Mouse (Mus musculus) heart, postnatal 0 days (tissue): ENCODE measurements around the gene Jsrp1. TPM values are rescaled to one million over a fixed set of nuclear protein-coding genes. Genes with fewer than 3 reads are reported as not detected.
"Not testable (repeated sequence)": the region's sequence is repeated elsewhere in the genome, so short reads cannot be mapped to it uniquely, and the experiment has no call there.

ENCODE experiments used
- ATAC-seq: fragments of 200-750 bp; cut with Nextera tagmentation; 2 replicates; pipeline ENCODE4 v1.8.0; 2017; ENCODE audit warnings: low read depth, moderate number of reproducible peaks, moderate library complexity; ENCODE audit not compliant: insufficient read depth
- DNase-seq: peaks from one replicate; pipeline ENCODE4 v3.0.0-alpha.2; 2016; ENCODE audit warnings: low spot score
- H3K27ac ChIP-seq: fragments of 300-500 bp; sonication (generic); 2 replicates; pipeline ENCODE4 v1.5.1; 2014; ENCODE audit warnings: low read depth, mild to moderate bottlenecking
- H3K27me3 ChIP-seq: fragments of 300-500 bp; sonication (generic); 2 replicates; pipeline ENCODE4 v1.6.1; 2014; ENCODE audit warnings: low read length, mixed read lengths; ENCODE audit not compliant: control insufficient read depth, insufficient read depth
- H3K36me3 ChIP-seq: fragments of 300-500 bp; sonication (generic); replicated peaks from 2 replicates; pipeline ENCODE4 v1.6.1; 2014; ENCODE audit warnings: low read length, mixed read lengths; ENCODE audit not compliant: control insufficient read depth, insufficient read depth
- H3K4me1 ChIP-seq: fragments of 300-500 bp; sonication (generic); 2 replicates; pipeline ENCODE4 v1.6.1; 2014; ENCODE audit warnings: antibody characterized with exemption; ENCODE audit not compliant: control insufficient read depth, insufficient read depth
- H3K4me2 ChIP-seq: fragments of 300-500 bp; sonication (generic); 2 replicates; pipeline ENCODE4 v1.6.1; 2014; ENCODE audit warnings: low read depth, mild to moderate bottlenecking, low read length, moderate library complexity
- H3K4me3 ChIP-seq: fragments of 300-500 bp; sonication (generic); 2 replicates; pipeline ENCODE4 v1.5.1; 2014; ENCODE audit warnings: low read depth, low read length
- H3K9ac ChIP-seq: fragments of 300-500 bp; sonication (generic); replicated peaks from 2 replicates; pipeline ENCODE4 v1.6.1; 2014; ENCODE audit warnings: low read depth, low read length, mixed read lengths
- H3K9me3 ChIP-seq: fragments of 300-500 bp; sonication (generic); replicated peaks from 2 replicates; pipeline ENCODE4 v1.6.1; 2016; ENCODE audit warnings: low read length; ENCODE audit not compliant: control insufficient read depth
- CTCF ChIP-seq: IDR thresholded peaks from 2 replicates; pipeline ENCODE4 v1.5.1; 2016; ENCODE audit warnings: antibody characterized with exemption, control low read depth, low read depth
- EP300 ChIP-seq: IDR thresholded peaks from 2 replicates; pipeline ENCODE4 v1.6.1; 2016; ENCODE audit warnings: antibody characterized with exemption, low read depth
- WGBS: fragments of 180-500 bp; shearing (Covaris S2); extraction: QIAGEN DNeasy Blood & Tissue Kit; methylation state at CpG from one replicate; pipeline ENCODE4 v1.1.7; 2014; 5-methylcytosine and 5-hydroxymethylcytosine counted together
- polyA plus RNA-seq: library from polyadenylated mRNA; unstranded; fragments of >200 nt; fragmentation: Nextera tagmentation; extraction: Ambion mirVana; gene quantifications from 2 replicates; pipeline ENCODE4 v1.2.1, GENCODE M21; 2015
- total RNA-seq: library from RNA; depleted of rRNA; stranded (reverse); fragments of >200 nt; gene quantifications from 2 replicates; pipeline ENCODE4 v1.2.3, GENCODE M21; 2014; ENCODE audit warnings: low replicate concordance

The Jsrp1 gene
- total and polyA plus RNA-seq, 2 experiments from 2014 or later = 2.3 TPM; not detected in 1

DNA sequence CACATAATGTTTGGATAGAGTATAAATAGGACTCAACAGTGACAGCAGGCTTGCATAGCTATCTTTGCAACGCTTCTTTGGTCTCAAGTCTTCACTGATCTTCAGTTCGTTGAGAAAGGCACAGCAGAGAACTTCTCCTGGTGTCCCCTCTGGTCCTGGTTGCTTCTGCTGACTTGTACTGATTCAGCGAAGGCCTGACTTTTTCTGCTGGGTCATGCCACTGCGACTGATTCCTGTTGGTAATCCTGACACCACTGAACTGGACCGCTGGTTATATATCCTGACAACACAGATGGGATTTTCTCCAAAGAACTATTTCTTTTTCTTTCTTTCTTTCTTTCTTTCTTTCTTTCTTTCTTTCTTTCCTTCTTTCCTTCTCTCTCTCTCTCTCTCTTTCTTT lies 9.2 kb upstream of the Jsrp1 start:
- Histone ChIP-seq H3K9ac (no peak overlapping the region), H3K27me3 (no peaks in the 10 kb centered on the region), H3K27ac (no peak overlapping the region), H3K4me3 (no peak overlapping the region), H3K36me3 (no peaks in the 10 kb centered on the region), H3K9me3 (no peaks in the 10 kb centered on the region), H3K4me2 (no peak overlapping the region), H3K4me1 (peaks cover 1% of the 10 kb centered on the region)
- TF ChIP-seq EP300 (no peak), CTCF (no peak)
- DNase-seq = no peak
- 83% methylated on average over 5 of the region's 5 CpGs for WGBS
- ATAC-seq = no peak

DNA sequence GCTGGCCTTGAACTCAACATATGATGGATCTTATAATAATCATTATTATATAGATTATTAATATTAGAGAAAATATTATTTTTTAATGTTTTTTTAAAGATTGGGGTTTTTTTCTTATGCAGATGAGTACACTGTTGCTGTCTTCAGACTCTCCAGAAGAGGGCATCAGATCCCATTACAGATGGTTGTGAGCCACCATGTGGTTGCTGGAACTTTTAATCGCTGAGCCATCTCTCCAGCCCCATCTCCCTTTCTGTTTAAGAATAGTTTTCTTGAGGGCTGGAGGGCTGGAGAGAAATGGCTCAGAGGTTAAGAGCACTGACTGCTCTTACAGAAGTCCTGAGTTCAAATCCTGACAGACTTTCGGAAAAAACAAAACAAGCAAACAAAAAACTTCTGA lies 8.7 kb upstream of the Jsrp1 start:
- Histone ChIP-seq H3K4me1 (no peaks in the 10 kb centered on the region), H3K4me2 (no peak overlapping the region), H3K4me3 (no peak overlapping the region), H3K9me3 (no peaks in the 10 kb centered on the region), H3K9ac (no peak overlapping the region), H3K27ac (no peak overlapping the region), H3K27me3 (no peaks in the 10 kb centered on the region), H3K36me3 (no peaks in the 10 kb centered on the region)
- DNase-seq = no peak
- ATAC-seq = no peak
- WGBS = 42% methylated on average over 2 of the region's 2 CpGs
- peak; percentile 49 for TF ChIP-seq CTCF
- TF ChIP-seq EP300 = no peak

DNA sequence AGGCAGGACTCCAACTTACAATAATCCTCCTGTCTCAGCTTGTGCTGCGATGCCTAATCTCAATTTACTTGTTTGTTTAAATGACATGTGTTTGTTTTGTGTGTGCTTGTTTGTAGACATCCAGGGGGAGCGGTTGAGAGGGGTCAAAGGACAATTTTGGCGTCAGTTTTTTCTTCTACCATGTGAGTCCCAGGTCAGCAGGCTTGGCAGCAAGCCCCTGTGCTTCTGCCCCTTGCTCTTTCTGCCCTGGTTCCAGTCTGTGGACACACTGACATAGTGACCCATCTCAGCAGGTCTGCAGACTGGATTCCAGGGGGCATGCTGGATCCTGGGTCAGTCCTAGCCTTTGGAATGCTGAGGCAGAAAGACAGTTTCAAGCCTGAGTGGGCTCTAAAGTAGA lies 6.1 kb upstream of the Jsrp1 start:
- ATAC-seq = no peak
- no peak overlapping the region for H3K4me2 ChIP-seq
- H3K36me3 ChIP-seq = no peaks in the 10 kb centered on the region
- no peak overlapping the region for H3K27ac ChIP-seq
- TF ChIP-seq CTCF = no peak
- no peak for TF ChIP-seq EP300
- no peak for DNase-seq
- H3K4me1 ChIP-seq = no peaks in the 10 kb centered on the region
- WGBS = 46% methylated on average over 3 of the region's 3 CpGs
- no peaks in the 10 kb centered on the region for H3K27me3 ChIP-seq
- no peaks in the 10 kb centered on the region for H3K9me3 ChIP-seq
- no peak overlapping the region for H3K9ac ChIP-seq
- H3K4me3 ChIP-seq = no peak overlapping the region

DNA sequence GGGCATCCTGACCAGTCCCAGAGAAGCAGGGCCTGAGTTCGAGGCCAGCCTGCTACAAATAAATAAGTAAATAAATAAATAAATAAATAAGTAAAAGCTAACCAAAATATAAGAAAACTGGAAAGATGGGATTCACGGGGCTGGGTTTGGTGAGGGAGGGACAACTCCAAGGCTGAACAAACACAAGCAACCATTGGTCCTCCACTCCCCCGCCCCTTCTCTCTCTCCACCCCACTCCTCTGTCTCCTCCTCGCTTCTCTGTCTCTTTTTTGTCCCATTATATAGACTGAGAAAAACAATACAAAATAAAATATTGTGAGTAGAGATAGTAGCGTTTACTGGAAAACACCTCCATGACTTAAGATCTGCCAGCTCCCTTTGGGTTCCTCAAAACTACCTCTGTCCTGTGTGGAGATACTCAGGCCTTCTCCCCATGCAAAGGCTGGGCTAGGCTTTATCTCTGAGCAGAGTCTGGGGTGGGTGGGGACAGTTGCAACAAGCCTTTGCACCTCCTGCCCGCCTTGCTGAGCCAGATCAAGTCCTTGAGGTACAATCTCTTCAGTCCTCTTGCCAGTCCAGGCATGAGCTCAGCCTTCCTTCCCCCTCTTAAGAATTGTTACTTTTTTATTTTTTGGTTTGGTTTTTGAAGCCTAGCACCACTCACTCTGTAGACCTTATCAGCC lies 5.4 kb upstream of the Jsrp1 start:
- H3K4me2 ChIP-seq = no peak overlapping the region
- H3K27me3 ChIP-seq = no peaks in the 10 kb centered on the region
- ATAC-seq (no peak), DNase-seq (no peak)
- H3K27ac ChIP-seq = no peak overlapping the region
- TF ChIP-seq EP300 (no peak), CTCF (no peak)
- 59% methylated on average over 6 of the region's 6 CpGs for WGBS
- no peak overlapping the region for H3K4me3 ChIP-seq
- H3K36me3 ChIP-seq = no peaks in the 10 kb centered on the region
- H3K9ac ChIP-seq = no peak overlapping the region
- no peaks in the 10 kb centered on the region for H3K4me1 ChIP-seq
- H3K9me3 ChIP-seq = no peaks in the 10 kb centered on the region

DNA sequence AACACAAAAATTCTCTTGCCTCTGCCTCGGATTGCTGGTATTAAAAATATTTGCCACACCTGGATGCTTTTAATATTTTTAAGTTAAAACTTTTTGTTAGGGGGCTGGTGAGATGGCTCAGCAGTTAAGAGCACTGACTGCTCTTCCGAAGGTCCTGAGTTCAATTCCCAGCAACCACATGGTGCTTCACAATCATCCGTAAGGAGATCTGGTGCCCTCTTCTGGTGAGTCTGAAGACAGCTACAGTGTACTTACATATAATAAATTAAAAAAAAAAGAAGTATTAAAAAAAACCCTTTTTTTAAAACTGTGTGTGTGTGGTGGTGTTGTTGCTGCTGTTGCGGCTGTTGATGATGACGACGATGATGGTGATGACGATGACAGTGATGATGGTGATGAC lies 4.7 kb upstream of the Jsrp1 start:
- 83% methylated on average over 7 of the region's 7 CpGs for WGBS
- not testable (repeated sequence) for H3K9ac ChIP-seq, H3K4me1 ChIP-seq, H3K4me2 ChIP-seq, H3K9me3 ChIP-seq, H3K27ac ChIP-seq, DNase-seq, H3K4me3 ChIP-seq, ATAC-seq, H3K27me3 ChIP-seq, H3K36me3 ChIP-seq
- TF ChIP-seq CTCF = peak; percentile 25

GRCm38 (mm10) chr10:80817164-80817563 lies 3.9 kb upstream of the Jsrp1 start:
- Histone ChIP-seq H3K4me1 (no peaks in the 10 kb centered on the region), H3K27me3 (no peaks in the 10 kb centered on the region), H3K27ac (no peak overlapping the region), H3K4me2 (no peak overlapping the region), H3K4me3 (no peak overlapping the region), H3K9me3 (no peaks in the 10 kb centered on the region), H3K9ac (no peak overlapping the region), H3K36me3 (no peaks in the 10 kb centered on the region)
- TF ChIP-seq CTCF (no peak), EP300 (no peak)
- WGBS = 71% methylated on average over 2 of the region's 2 CpGs
- DNase-seq (no peak), ATAC-seq (no peak)

DNA sequence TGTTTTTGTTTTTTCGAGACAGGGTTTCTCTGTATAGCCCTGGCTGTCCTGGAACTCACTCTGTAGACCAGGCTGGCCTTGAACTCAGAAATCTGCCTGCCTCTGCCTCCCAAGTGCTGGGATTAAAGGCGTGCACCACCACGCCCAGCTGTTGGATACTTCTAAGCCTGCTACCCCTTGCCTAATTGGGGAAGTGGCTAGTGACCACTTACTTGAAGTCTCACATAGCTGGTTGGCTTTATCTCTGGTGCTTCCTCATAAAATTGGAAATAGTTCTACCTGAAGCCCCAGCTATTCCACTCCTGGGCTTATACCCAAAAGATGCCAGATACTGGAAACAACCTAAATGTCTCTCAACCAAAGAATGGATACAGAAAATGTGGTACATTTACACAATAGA lies 3.0 kb upstream of the Jsrp1 start:
- not testable (repeated sequence) for H3K4me2 ChIP-seq, H3K27me3 ChIP-seq, H3K9ac ChIP-seq, H3K36me3 ChIP-seq, DNase-seq, H3K4me3 ChIP-seq, H3K27ac ChIP-seq, ATAC-seq, H3K9me3 ChIP-seq, H3K4me1 ChIP-seq
- WGBS = 88% methylated on average over 3 of the region's 3 CpGs
